Mouse (Mus musculus) heart, embryonic 15.5 days (tissue): ENCODE results near the gene Kif13a. TPM values are rescaled to one million over a fixed set of nuclear protein-coding genes. Genes with fewer than 3 reads are reported as not detected.

Experiments used
- ATAC-seq: fragments of 200-750 bp; cut with Nextera tagmentation; replicated peaks from 2 replicates; pipeline ENCODE4 v1.8.0; 2017; ENCODE audit warnings: low read depth, moderate TSS enrichment; ENCODE audit not compliant: insufficient number of reproducible peaks, insufficient read depth, low FRiP score
- H3K27ac ChIP-seq: fragments of 300-500 bp; sonication (generic); 2 replicates; pipeline ENCODE4 v1.5.1; 2015; ENCODE audit warnings: mild to moderate bottlenecking, inconsistent platforms
- H3K27me3 ChIP-seq: fragments of 300-500 bp; sonication (generic); 2 replicates; pipeline ENCODE4 v1.6.1; 2015; ENCODE audit warnings: inconsistent platforms
- H3K36me3 ChIP-seq: fragments of 300-500 bp; sonication (generic); 2 replicates; pipeline ENCODE4 v1.6.1; 2015; ENCODE audit warnings: mild to moderate bottlenecking, inconsistent platforms
- H3K4me1 ChIP-seq: fragments of 300-500 bp; sonication (generic); replicated peaks from 2 replicates; pipeline ENCODE4 v1.6.1; 2015; ENCODE audit warnings: inconsistent platforms
- H3K4me2 ChIP-seq: fragments of 300-500 bp; sonication (generic); 2 replicates; pipeline ENCODE4 v1.6.1; 2015; ENCODE audit warnings: inconsistent platforms, mild to moderate bottlenecking, moderate library complexity
- H3K4me3 ChIP-seq: fragments of 300-500 bp; sonication (generic); 2 replicates; pipeline ENCODE4 v1.5.1; 2015; ENCODE audit warnings: mild to moderate bottlenecking, inconsistent platforms
- H3K9ac ChIP-seq: fragments of 300-500 bp; sonication (generic); 2 replicates; pipeline ENCODE4 v1.6.1; 2015; ENCODE audit warnings: mild to moderate bottlenecking, inconsistent platforms
- H3K9me3 ChIP-seq: fragments of 300-500 bp; sonication (generic); replicated peaks from 2 replicates; pipeline ENCODE4 v1.6.1; 2016; ENCODE audit warnings: inconsistent platforms
- WGBS: fragments of 180-500 bp; shearing (Covaris S2); methylation state at CpG from one replicate; pipeline ENCODE4 v1.1.7; 2015; ENCODE audit warnings: mixed read lengths; 5-methylcytosine and 5-hydroxymethylcytosine counted together
- polyA plus RNA-seq: library from polyadenylated mRNA; unstranded; fragments of >200 nt; fragmentation: Nextera tagmentation; extraction: Ambion mirVana; gene quantifications from 2 replicates; pipeline ENCODE4 v1.2.1, GENCODE M21; 2015

Kif13a gene
- polyA plus RNA-seq, 1 experiment from 2014 or later = 45.3 TPM

DNA sequence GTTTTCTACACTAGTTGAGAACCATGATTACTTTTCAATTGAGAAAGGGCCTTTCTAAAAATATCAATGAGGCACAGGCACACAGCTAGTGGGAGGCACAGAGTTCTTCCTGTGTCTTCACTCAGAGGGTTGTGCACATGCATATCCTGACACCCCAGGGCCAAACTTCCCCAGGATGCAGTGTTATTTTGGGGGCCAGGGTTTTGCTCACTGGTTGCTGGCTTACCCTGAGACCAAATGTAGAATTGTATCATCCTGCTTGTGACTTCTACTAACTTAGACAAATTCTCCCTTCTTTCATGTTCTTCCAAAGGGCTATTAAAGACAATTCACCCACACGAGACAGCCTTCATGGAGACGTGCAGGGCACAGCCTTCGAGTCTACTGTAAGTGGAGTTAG is 45.7 kb downstream of the Kif13a start:
- Histone ChIP-seq H3K4me2 (no peak overlapping the region), H3K36me3 (no peaks in the 10 kb centered on the region), H3K9me3 (no peaks in the 10 kb centered on the region), H3K27ac (peak overlapping the region; percentile 89), H3K9ac (no peak overlapping the region), H3K4me3 (no peak overlapping the region), H3K4me1 (peaks cover 63% of the 10 kb centered on the region), H3K27me3 (no peaks in the 10 kb centered on the region)
- 64% methylated on average over 3 of the region's 3 CpGs for WGBS
- no peak for ATAC-seq

DNA sequence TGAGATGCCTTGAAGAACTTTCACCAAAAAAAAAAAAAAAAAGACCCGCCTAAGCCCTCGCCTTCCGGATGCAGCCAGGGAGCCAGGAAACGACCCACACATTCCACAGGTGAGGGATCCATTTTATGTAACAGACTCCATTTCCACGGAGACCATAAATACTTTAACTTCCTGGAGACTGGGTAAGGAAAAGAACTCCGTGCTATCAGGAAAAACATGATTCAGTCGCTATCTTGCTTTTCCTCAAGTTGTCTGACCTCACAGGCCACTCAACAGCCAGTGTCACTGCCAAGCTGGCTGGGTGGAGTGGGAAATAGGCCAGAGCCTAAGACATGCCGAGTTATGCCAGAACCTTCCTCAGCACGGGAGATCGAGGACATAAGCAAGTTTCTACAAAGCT is 46.3 kb downstream of the Kif13a start:
- Histone ChIP-seq H3K27me3 (no peaks in the 10 kb centered on the region), H3K9ac (no peak overlapping the region), H3K36me3 (no peaks in the 10 kb centered on the region), H3K9me3 (no peaks in the 10 kb centered on the region), H3K27ac (peak overlapping the region; percentile 89), H3K4me2 (peak overlapping the region; percentile 36), H3K4me1 (peaks cover 57% of the 10 kb centered on the region), H3K4me3 (no peak overlapping the region)
- peak; percentile 74 for ATAC-seq
- 13% methylated on average over 10 of the region's 10 CpGs for WGBS

DNA sequence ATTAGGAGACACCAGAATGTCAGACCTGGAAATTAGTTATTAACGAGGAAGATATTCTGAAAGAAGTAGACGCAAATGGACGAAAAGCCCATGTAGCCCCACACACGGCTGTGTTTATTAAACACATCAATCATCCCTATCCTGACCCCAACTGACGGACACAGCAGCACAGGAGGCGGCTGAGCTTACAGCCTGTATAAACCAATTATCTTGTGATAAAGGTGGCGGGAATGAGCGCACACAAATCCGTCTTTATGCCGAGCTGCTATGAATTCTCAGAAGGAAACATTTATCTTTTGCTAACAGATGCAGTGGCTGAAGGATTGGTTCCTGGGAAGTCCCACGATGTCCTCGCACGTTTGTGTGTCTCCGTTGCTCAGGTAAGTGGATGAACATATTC is 48.9 kb downstream of the Kif13a start:
- Histone ChIP-seq H3K9ac (no peak overlapping the region), H3K27ac (no peak overlapping the region), H3K4me1 (peaks cover 56% of the 10 kb centered on the region), H3K4me3 (no peak overlapping the region), H3K36me3 (no peaks in the 10 kb centered on the region), H3K4me2 (no peak overlapping the region), H3K9me3 (no peaks in the 10 kb centered on the region), H3K27me3 (no peaks in the 10 kb centered on the region)
- no peak for ATAC-seq
- 66% methylated on average over 14 of the region's 14 CpGs for WGBS

DNA sequence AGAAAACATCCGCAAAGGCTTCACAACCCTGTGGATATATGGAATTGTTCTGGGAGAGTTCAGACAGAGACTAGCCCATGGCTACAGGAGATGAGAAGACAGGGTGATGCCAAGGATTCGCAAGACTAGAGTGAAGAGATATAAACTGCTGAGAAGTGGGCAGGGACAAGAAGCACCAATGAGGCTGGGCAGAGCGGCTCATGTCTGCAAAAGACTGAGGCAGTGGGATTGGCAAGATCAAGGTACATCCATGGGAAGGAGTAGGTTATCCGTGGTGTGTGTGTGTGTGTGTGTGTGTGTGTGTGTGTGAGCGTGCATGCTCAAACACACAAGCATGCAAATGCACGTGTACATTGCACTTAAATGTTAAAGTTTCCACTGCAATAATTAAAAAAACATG is 49.4 kb downstream of the Kif13a start:
- no peak overlapping the region for H3K4me2 ChIP-seq
- no peaks in the 10 kb centered on the region for H3K36me3 ChIP-seq
- H3K27ac ChIP-seq = no peak overlapping the region
- H3K9ac ChIP-seq = no peak overlapping the region
- H3K4me3 ChIP-seq = no peak overlapping the region
- WGBS = 88% methylated on average over 6 of the region's 6 CpGs
- H3K4me1 ChIP-seq = peaks cover 53% of the 10 kb centered on the region
- no peaks in the 10 kb centered on the region for H3K9me3 ChIP-seq
- ATAC-seq = no peak
- H3K27me3 ChIP-seq = no peaks in the 10 kb centered on the region

DNA sequence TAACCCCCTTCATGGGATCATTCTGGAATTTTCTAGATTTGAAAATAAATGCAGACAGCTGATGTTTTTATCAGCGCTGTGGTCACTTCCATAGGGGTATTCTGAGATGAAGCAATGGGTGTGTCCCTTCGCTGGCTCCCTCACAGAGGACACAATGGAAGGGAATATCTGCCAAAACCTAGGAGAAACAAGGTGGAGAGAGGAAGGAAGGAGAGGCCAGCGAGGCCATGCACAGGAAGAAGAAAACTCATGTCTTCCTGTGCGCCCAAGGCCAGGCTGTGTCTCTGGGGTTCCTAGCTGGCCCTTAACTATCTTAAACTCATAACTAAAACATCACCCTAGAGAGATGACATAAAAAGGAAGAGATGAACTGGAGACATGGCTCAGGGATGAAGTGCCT is 52.6 kb downstream of the Kif13a start:
- no peaks in the 10 kb centered on the region for H3K27me3 ChIP-seq
- no peak overlapping the region for H3K4me3 ChIP-seq
- H3K4me2 ChIP-seq = no peak overlapping the region
- H3K4me1 ChIP-seq = peaks cover 34% of the 10 kb centered on the region
- H3K36me3 ChIP-seq = no peaks in the 10 kb centered on the region
- 78% methylated on average over 4 of the region's 4 CpGs for WGBS
- peak overlapping the region; percentile 51 for H3K27ac ChIP-seq
- no peaks in the 10 kb centered on the region for H3K9me3 ChIP-seq
- no peak overlapping the region for H3K9ac ChIP-seq
- ATAC-seq = no peak

DNA sequence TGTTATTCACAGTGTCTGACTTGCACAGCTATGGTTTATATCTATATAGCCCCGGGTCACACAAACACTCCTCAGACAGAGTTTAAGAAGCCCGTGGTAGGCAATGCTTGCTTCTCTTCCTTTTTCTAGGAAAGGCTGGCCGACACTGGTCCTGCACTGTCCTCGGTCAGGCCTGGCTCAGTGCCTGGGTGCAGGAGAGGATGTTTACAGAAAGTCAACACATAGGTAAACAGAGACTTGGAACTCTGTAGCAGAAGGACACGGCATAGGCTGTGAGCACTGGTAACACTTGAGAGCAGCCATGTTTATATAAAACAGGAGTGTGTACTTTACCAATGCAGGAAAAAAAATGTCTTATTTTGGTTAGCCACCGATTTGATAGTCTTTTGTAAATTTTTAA is 54.3 kb downstream of the Kif13a start:
- Histone ChIP-seq H3K4me2 (no peak overlapping the region), H3K36me3 (no peaks in the 10 kb centered on the region), H3K9me3 (no peaks in the 10 kb centered on the region), H3K27ac (no peak overlapping the region), H3K27me3 (no peaks in the 10 kb centered on the region), H3K4me1 (peaks cover 41% of the 10 kb centered on the region), H3K9ac (no peak overlapping the region), H3K4me3 (no peak overlapping the region)
- ATAC-seq = no peak
- 48% methylated on average over 6 of the region's 6 CpGs for WGBS

DNA sequence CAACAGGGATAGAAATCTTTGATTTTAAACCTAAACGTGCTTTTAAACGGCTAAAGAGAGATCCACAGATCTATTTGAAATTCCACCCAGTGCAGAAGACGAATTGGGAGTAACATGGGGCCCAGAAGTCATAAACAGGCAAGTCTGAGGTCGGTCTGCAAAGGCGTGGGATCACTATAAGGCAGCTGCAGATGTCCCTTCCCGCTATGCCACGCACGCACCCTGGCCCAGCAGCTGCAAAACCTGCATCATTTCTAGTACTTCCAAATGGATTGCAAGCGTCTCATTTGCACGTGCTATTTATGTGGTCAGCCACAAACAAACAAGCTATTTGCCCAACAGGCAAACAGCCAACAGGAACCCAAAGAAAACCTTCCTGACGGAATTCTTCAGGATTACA is 56.9 kb downstream of the Kif13a start:
- Histone ChIP-seq H3K27me3 (no peaks in the 10 kb centered on the region), H3K36me3 (no peaks in the 10 kb centered on the region), H3K4me3 (no peak overlapping the region), H3K27ac (peak overlapping the region; percentile 52), H3K9ac (no peak overlapping the region), H3K9me3 (no peaks in the 10 kb centered on the region), H3K4me1 (peaks cover 44% of the 10 kb centered on the region), H3K4me2 (no peak overlapping the region)
- no peak for ATAC-seq
- WGBS = 77% methylated on average over 11 of the region's 11 CpGs

DNA sequence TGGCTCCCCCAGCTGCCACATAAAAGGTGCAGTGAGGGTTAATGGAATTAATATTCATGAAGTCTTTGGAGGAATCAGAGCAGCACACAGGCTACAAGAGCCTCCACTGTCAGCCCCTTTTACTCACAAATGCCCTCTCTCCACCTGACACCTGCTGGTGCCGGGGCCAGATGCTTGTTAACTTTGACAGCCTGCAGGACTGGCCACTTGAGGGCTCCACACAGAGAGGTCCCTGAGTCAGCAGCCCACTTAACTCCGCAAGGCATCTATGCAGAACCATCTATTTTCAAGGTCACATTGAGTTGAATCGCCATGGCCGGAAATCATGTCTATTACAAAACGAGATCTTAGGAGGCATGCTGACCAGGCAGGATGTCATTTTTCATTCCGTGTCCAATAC is 57.5 kb downstream of the Kif13a start:
- Histone ChIP-seq H3K27ac (peak overlapping the region; percentile 52), H3K27me3 (no peaks in the 10 kb centered on the region), H3K4me1 (peaks cover 39% of the 10 kb centered on the region), H3K9me3 (no peaks in the 10 kb centered on the region), H3K4me2 (no peak overlapping the region), H3K9ac (no peak overlapping the region), H3K4me3 (no peak overlapping the region), H3K36me3 (no peaks in the 10 kb centered on the region)
- 27% methylated on average over 6 of the region's 6 CpGs for WGBS
- ATAC-seq = peak; percentile 48; the same call in 1 of the 2 replicates

DNA sequence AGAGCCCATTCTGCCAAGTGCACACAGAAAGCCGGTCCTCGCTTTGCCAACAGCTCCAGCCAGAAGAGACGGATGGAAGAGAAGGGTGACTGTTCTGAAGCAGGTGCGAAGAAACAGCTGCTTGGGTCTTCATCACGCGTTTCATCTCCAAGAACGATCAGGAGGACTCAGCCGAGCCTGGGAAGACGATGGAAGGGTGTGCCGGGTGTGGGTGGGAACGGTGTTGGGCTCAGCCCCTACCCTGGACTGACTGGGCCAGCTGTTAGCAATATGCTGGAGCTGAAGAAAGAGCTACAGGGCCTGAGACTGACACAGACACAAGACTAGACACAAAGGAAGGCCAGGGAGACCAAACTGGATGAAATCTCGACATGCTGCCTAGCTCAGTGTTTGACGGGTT is 60.2 kb downstream of the Kif13a start:
- Histone ChIP-seq H3K4me3 (no peak overlapping the region), H3K4me2 (no peak overlapping the region), H3K27me3 (no peaks in the 10 kb centered on the region), H3K9me3 (no peaks in the 10 kb centered on the region), H3K4me1 (peaks cover 23% of the 10 kb centered on the region), H3K9ac (no peak overlapping the region), H3K27ac (no peak overlapping the region), H3K36me3 (no peaks in the 10 kb centered on the region)
- ATAC-seq = no peak
- 87% methylated on average over 13 of the region's 13 CpGs for whole genome bisulfite sequencing

DNA sequence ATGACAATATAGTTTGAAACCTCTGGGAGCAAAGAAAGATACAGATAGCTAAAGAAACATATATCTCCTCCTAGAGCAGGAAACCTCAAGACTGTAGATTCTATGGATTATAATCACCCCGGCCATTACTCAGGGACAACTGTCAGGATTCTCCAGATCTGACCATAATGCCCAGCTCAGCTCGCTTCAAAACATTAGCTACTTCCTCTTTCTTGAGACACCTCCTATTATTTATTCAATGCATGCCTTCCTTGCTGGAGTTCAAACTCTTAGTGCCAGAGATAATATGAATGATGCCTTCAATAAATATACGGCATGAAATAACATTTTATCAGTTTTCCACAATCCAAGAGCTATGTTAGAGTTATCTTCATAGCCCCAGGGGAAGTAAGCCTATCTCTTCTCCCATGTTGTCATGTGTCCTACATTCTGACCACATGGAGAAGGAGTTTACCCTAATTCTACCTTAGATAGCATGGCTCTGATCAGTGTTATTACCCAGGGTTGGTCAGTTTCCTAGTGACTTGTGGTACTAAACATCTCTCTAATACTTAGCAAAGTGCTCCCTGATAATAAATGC is 66.4 kb downstream of the Kif13a start:
- no peak overlapping the region for H3K9ac ChIP-seq
- peaks cover 7% of the 10 kb centered on the region; the same call in 1 of the 2 replicates for H3K4me1 ChIP-seq
- no peaks in the 10 kb centered on the region for H3K27me3 ChIP-seq
- no peaks in the 10 kb centered on the region for H3K36me3 ChIP-seq
- ATAC-seq = no peak
- 69% methylated on average over 3 of the region's 3 CpGs for WGBS
- H3K4me3 ChIP-seq = no peak overlapping the region
- H3K4me2 ChIP-seq = no peak overlapping the region
- H3K27ac ChIP-seq = no peak overlapping the region
- no peaks in the 10 kb centered on the region for H3K9me3 ChIP-seq

DNA sequence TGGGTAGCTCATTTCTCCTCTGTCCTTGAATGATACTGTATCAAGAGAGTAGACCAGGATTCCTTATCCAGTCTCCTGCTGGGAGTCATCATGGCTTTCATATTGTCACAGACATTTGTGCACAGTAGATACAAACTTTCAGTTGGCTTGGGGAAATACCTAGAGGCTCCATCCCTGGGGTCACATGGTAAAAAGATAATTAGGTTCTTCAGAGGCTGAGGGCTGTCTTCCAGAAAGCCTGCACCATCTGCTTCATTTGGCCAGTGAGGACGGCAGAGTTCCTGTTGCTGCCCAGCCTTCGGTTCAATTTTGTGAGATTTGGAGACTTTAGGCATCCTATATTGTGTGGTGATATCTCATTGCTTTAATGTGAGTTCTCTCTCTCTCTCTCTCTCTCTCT is 69.8 kb downstream of the Kif13a start:
- H3K9ac ChIP-seq = no peak overlapping the region
- H3K4me1 ChIP-seq = peaks cover 7% of the 10 kb centered on the region; the same call in 1 of the 2 replicates
- H3K4me3 ChIP-seq = no peak overlapping the region
- H3K27me3 ChIP-seq = no peaks in the 10 kb centered on the region
- H3K27ac ChIP-seq = no peak overlapping the region
- 91% methylated on average over 2 of the region's 2 CpGs for WGBS
- H3K9me3 ChIP-seq = no peaks in the 10 kb centered on the region
- ATAC-seq = no peak
- H3K4me2 ChIP-seq = no peak overlapping the region
- H3K36me3 ChIP-seq = no peaks in the 10 kb centered on the region

DNA sequence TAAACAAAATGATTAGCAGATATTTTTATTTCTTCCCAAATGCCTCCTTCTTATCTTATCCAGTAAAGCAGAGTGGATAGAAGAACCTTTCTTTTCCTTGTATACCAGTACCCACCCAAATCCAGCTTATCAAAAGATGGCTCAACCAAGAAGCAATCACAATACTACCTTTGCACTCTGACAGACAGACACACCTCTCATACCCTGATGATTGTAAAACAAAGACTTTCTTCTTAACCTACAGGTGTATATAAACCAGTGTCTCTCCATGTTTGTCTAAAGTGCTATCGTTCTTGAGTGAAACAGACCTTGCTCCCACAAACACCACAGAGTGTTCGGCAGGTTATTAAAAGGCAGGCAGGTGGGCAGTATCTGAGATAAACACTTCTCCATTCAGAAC is 70.5 kb downstream of the Kif13a start:
- Histone ChIP-seq H3K4me1 (peaks cover 7% of the 10 kb centered on the region; the same call in 1 of the 2 replicates), H3K9ac (no peak overlapping the region), H3K9me3 (no peaks in the 10 kb centered on the region), H3K27ac (no peak overlapping the region), H3K4me2 (no peak overlapping the region), H3K4me3 (no peak overlapping the region), H3K36me3 (no peaks in the 10 kb centered on the region), H3K27me3 (no peaks in the 10 kb centered on the region)
- 80% methylated on average over 2 of the region's 2 CpGs for WGBS
- ATAC-seq = no peak
